Mouse (Mus musculus) T-helper 2 cell (primary cell): ENCODE results near the gene Muc5ac.
"Not testable (repeated sequence)": the region's sequence is repeated elsewhere in the genome, so short reads cannot be mapped to it uniquely, and the experiment has no call there.

Experiments
- in situ Hi-C: fragments of 300-600 bp; cut with MboI, MseI; formaldehyde crosslinking; loops from one replicate; pipeline ENCODE4 v1.15.1; 2025; ENCODE audit warnings: high pct_unique_total_duplicates

Muc5ac gene

DNA sequence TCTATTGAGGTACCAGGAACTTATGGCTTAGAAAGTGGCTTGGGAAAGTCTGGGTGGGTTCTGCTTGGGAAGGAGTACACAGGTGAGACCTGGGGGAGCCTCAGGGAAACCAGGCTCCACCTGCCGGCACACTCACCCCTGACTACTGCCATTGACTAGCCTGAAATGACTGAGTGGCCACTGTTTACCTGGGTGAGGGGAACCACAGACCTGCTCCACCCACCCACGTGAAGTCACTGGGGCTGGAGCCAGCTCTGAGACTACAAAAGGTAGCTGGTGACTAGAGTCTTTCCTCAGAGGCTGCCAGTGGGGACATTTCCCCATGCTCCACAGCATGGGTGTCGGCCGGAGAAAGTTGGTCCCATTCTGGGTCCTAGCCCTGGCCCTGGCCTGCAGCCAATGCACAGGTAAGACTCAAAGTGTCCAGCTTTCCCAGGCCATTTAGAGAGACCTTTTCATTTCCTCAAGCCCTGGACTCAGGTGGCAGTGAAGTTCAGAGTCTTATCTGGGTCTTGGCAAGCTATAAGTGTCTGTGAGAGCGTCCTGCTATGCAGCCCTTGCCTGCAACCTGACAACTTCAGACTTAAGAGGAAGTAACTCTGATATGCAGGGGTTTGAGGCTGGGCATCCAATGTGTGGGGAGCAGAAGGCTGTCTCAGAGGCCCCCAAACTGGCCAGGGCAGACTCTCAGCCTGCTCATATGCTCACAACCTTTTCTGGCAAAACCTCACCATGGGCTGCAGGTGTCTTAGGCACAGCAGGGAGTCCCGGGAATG, at the start of gene Muc5ac:
Gene Muc5ac (plus strand): TSS at position 296 of the 776 bp plus-strand sequence.
- in situ Hi-C loops = no loop called here

GRCm38 (mm10) chr7:141747451-141748100, 41.2 kb upstream of the Muc5ac start:
- in situ Hi-C loops = loop anchor here (5.0 to 10.0 kb wide), 3 partner anchors 45 to 255 kb away; partner anchors contain the start of gene Muc6

GRCm38 (mm10) chr7:141752513-141752912, 36.3 kb upstream of the Muc5ac start:
- in situ Hi-C loops = no loop called here

GRCm38 (mm10) chr7:141755831-141756230, 32.9 kb upstream of the Muc5ac start:
- in situ Hi-C loops = loop anchor here (5.0 kb wide), 1 partner anchor 171 kb away; no protein-coding TSS in a partner anchor

GRCm38 (mm10) chr7:141758291-141758690, 30.5 kb upstream of the Muc5ac start:
- in situ Hi-C loops = loop anchor here (5.0 kb wide), 1 partner anchor 169 kb away; no protein-coding TSS in a partner anchor

DNA sequence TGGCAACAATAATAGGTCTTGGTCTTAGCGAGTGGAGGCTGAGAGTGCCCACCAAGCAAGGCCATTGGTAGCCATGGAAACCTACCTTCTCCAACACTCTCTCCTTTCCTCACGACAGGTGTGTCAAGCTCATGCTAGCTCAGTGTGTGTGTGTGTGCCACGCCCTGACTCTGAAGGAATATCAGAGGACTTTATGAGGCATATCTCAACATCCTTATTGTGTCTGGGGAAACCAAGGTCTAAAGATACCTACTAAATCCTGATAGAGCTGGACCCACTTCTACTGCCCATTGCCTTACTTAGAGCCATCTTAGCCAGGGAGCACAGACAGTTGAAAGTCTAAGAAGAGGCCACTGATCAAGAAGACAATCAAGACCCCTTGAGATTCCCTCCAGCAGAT, 18.3 kb upstream of the Muc5ac start:
- in situ Hi-C loops = no loop called here

DNA sequence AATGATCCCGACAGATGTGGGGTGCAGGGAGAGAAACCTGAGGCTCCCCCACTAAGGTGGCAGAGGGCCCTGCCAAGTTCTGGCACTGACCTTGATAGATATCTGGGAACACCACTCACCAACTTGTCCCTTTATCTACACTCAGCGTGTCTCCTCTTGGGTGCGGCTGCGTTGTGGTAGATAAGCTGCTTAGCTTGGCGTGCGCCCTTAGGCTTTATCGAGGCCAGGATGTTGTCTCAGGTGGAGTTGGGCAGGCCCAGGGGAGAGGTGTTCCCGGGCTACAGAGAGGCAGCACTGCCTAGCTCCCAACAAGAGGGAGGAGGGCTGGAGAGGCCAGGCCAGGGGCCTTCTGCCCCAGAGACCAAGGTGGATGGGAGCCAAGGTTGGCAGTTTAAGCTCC, 17.8 kb upstream of the Muc5ac start:
- in situ Hi-C loops = no loop called here

DNA sequence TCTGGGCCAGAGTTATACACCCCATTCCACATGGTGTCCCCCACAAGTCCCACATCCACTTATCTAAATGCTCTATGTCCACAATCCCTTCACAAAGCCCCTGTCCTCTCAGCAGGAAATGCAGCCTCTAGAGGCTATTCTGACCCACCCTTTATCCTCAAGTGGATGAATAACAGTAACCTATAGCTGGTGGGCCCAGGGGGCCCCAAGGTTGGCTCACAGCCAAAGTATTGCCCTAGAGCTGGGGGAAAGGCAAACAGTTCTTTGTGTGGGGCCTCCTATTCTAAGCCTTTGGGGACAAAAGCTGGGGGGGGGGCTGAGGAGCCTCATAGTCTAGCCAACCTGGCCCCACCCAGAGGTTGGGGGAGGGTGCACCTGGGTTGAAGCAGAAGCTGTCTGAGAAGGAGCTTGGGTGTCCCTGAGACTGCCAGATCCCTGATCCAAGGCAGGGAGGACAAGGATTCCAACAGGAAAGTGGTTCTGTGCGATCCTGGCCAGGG, 16.7 kb upstream of the Muc5ac start:
- in situ Hi-C loops = no loop called here

DNA sequence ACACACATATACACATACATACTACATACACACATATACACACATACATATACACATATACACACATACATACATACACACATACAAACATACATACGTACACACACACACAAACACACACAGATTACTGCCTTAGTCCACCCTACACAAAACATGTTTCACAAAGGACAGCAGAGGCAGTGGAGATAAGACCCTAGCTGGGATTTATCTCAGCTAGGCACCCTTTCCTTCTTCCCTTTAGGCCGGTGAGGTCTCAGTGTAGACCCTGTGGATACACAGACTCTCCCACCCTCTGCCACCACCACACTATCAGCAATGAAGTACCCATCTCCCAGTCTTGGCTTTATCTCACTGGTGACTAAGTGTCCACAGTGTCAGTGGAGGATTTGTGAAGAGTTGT, 13.9 kb upstream of the Muc5ac start:
- in situ Hi-C loops = no loop called here

DNA sequence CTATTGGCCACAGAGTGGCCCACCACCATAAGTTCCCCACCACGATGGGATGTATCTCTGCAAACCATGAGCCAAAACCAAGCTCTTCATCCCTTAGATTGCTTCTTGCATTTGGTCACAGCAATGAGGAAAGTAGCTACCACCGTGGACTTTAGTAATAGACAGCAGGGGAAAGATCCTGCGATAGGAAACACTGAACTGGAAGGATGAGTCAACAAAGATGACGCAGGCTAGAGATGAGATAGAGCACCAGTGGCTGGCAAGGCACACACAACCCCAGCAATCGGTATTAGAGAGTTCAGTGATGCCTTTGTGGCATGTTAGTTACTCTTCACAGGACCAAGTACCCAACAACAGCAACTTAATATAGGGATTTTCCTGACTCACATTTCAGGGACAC, 12.6 kb upstream of the Muc5ac start:
- in situ Hi-C loops = no loop called here

DNA sequence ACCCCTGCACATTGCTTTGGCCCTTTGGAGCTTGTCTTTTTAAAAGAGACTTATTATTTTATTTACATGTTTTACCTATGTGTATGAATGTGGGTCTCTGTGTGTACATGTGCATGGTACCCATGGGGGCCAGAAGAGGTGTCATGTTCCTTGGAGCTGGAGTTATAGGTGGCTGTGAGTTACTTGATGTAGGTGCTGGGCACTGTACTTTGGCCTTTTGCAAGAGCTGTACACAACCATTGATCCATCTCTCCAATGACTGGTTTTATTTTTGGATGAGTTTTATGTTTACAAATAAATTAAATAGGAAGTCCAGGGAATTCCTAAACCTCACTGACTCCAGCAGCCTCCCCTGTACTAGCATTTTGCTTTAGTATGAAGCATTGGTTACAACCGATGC, 5.5 kb downstream of the Muc5ac start:
- in situ Hi-C loops = no loop called here

- in situ Hi-C loops = no loop called here
Observed at GRCm38 (mm10) chr7:141803206-141803605, 14.4 kb downstream of the Muc5ac start.

DNA sequence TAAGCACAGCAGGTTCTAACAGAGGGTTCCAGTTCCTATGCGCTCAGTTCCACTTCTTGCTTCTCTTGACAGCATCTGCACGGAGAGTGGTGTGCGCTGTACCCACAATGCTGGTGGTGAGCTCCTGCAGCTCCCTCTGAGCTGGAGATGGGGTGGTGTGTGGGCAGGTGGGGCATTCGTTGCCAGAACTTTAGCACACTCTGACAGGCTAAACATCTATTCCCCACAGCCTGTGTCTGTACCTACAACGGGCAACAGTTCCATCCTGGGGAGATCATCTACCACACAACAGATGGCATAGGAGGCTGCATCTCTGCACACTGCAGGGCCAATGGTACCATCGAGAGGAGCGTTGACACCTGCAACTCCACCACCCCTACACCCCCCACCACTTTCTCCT, 16.6 kb downstream of the Muc5ac start:
- in situ Hi-C loops = no loop called here

DNA sequence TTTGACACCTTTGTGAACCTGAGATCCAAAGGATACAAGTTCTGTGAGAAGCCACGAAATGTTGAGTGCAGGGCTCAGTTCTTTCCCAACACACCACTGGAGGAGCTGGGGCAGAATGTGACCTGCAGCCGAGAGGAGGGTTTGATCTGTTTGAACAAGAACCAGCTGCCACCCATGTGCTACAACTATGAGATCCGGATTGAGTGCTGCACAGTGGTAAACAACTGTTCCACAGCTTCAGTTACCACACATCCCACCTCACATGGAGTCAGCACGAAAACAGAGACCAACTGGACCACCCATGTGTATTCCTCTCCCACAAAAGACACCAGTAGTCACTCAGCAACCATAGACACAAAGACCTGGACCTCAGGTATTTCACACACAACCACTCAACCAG, 19.1 kb downstream of the Muc5ac start:
- in situ Hi-C loops = not testable (repeated sequence)

GRCm38 (mm10) chr7:141809933-141810332, 21.2 kb downstream of the Muc5ac start:
- in situ Hi-C loops = not testable (repeated sequence)

DNA sequence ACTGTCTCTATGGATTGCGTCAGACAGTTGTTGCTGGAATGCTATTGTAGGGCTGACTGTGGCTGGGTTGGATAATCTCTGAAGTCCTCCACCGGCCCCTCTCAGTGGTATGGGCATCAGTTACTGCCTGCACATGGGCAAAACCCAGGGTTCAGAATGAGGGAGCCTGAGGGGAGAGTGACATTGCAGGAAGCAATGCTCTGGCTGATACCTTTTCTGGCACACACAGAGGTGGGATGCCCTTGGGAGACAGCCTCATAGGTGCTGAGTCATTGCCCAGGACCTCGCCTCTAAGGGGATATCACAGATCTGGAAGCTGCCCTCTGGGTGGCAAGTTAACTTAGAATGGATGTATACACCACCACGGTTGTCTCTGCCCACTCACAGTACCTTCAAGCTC, 24.5 kb downstream of the Muc5ac start:
- in situ Hi-C loops = no loop called here

- in situ Hi-C loops = no loop called here
Observed at GRCm38 (mm10) chr7:141815361-141815760, 26.6 kb downstream of the Muc5ac start.

GRCm38 (mm10) chr7:141817355-141818075, 28.7 kb downstream of the Muc5ac start:
- in situ Hi-C loops = no loop called here

DNA sequence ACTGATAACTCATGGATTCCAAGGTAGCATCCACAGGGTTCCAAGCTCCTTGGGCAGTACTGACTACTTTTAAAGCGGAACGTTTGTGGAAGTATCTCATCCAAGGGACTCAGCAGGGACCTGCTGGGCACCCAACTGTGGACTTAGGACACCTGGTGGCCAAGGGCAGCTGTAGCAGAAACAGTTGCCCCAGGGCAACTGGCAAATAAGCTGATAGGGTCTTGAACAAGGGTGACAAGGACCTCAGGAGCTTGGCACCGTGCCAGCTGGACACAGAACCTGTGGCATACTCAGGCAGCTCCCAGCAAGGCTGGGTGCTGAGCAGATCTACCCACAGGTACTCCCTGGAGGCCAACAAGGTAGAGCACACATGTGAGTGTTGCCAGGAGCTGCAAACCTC, 29.5 kb downstream of the Muc5ac start:
- in situ Hi-C loops = no loop called here

DNA sequence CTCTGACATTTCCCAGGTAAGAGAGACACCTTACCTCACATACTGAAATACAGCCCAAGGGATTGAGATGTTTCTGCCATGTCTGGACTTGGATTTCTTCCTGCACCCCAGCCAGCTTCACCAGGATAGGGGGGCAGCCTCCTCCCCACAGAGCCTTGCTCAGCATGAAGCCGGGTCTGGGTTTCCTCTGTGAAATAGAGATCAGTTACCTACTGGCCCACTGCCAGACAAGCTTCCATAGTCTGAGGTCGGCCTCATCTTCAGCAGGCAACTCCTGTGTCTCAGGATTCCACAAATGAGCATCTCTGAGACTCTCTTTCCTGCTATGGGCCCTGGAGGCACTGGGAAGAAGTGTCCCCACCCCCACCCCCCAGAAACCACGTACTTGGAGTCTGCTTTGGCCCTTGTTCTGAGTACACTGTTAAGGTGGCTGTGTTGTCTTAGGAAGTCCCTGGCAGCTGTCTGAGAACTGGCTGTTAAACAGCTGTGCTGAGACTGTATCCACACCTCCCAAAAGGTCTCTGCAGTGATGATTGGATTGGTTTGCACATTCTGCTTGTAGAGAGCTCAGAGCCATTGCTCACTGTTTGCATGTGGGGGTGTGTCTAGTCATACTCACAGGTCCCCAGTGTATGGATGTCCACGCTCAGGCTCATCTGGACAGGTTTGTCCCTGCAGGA, 34.0 kb downstream of the Muc5ac start:
- in situ Hi-C loops = no loop called here

GRCm38 (mm10) chr7:141823699-141824098, 34.9 kb downstream of the Muc5ac start:
- in situ Hi-C loops = no loop called here

DNA sequence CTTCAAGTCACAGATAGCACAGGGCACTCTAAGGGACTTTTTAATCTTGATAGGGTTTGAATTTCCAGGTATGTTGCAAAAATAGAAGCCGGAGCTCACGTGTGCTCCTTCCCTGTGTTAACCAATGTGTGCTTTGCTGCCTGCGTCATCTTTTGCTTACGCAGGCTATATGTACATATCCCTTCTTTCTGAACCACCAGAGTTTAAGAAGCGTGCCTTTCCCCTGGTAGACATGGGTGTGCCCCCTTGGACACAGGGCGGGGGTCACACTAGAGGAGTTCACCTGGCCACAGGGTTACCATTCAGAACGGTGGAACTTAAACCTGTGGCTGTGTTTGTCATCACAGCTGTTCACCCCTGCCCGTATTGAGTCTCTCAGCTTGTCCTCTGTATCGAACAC, 35.6 kb downstream of the Muc5ac start:
- in situ Hi-C loops = no loop called here
